Mouse (Mus musculus) stomach, postnatal 0 days (tissue): ENCODE results near the gene Rtl10.

Experiments used
- CTCF ChIP-seq: IDR thresholded peaks from 2 replicates; pipeline ENCODE4 v1.5.1; 2016; ENCODE audit warnings: antibody characterized with exemption, low read depth, mild to moderate bottlenecking, moderate library complexity
- EP300 ChIP-seq: optimal IDR thresholded peaks from 2 replicates; pipeline ENCODE3; 2016; ENCODE audit warnings: antibody characterized with exemption

- TF ChIP-seq EP300 (no peak), CTCF (no peak)
Observed at GRCm38 (mm10) chr16:18490894-18491293, 7.8 kb upstream of the Rtl10 start.
